Mouse (Mus musculus) intestine, postnatal 0 days (tissue): ENCODE results near the gene Ear10. TPM values are rescaled to one million over a fixed set of nuclear protein-coding genes. Genes with fewer than 3 reads are reported as not detected.
"Not testable (repeated sequence)": the region's sequence is repeated elsewhere in the genome, so short reads cannot be mapped to it uniquely, and the experiment has no call there.

ENCODE experiments used
- ATAC-seq: fragments of 200-750 bp; cut with Nextera tagmentation; 2 replicates; pipeline ENCODE4 v1.8.0; 2017; ENCODE audit warnings: mild to moderate bottlenecking, moderate TSS enrichment, moderate library complexity
- H3K27ac ChIP-seq: fragments of 300-500 bp; sonication (generic); 2 replicates; pipeline ENCODE4 v1.5.1; 2014; ENCODE audit warnings: mild to moderate bottlenecking, low read depth, low read length, moderate library complexity
- H3K27me3 ChIP-seq: fragments of 300-500 bp; sonication (generic); replicated peaks from 2 replicates; pipeline ENCODE4 v1.6.1; 2014; ENCODE audit warnings: low read length, mixed read lengths; ENCODE audit not compliant: control insufficient read depth, insufficient read depth
- H3K36me3 ChIP-seq: fragments of 300-500 bp; sonication (generic); 2 replicates; pipeline ENCODE4 v1.6.1; 2014; ENCODE audit warnings: mild to moderate bottlenecking, moderate library complexity; ENCODE audit not compliant: control insufficient read depth, insufficient read depth
- H3K4me1 ChIP-seq: fragments of 300-500 bp; sonication (generic); replicated peaks from 2 replicates; pipeline ENCODE4 v1.6.1; 2014; ENCODE audit warnings: antibody characterized with exemption, low read length, mixed read lengths; ENCODE audit not compliant: control insufficient read depth, insufficient read depth
- H3K4me2 ChIP-seq: fragments of 300-500 bp; sonication (generic); replicated peaks from 2 replicates; pipeline ENCODE4 v1.6.1; 2014; ENCODE audit warnings: low read depth, mild to moderate bottlenecking, moderate library complexity
- H3K4me3 ChIP-seq: fragments of 300-500 bp; sonication (generic); 2 replicates; pipeline ENCODE4 v1.5.1; 2014; ENCODE audit warnings: low read depth, low read length
- H3K9ac ChIP-seq: fragments of 300-500 bp; sonication (generic); 2 replicates; pipeline ENCODE4 v1.6.1; 2014; ENCODE audit warnings: mild to moderate bottlenecking, low read depth, low read length
- H3K9me3 ChIP-seq: fragments of 300-500 bp; sonication (generic); 2 replicates; pipeline ENCODE4 v1.6.1; 2016; ENCODE audit warnings: mixed run types; ENCODE audit not compliant: control insufficient read depth
- CTCF ChIP-seq: sonication (generic); IDR thresholded peaks from 2 replicates; pipeline ENCODE4 v1.5.1; 2016; ENCODE audit warnings: low read depth, mild to moderate bottlenecking, control low read depth, antibody characterized with exemption, moderate library complexity
- WGBS: fragments of 180-500 bp; shearing (Covaris S2); extraction: QIAGEN DNeasy Blood & Tissue Kit; methylation state at CpG from one replicate; pipeline ENCODE4 v1.1.7; 2014; 5-methylcytosine and 5-hydroxymethylcytosine counted together
- polyA plus RNA-seq: library from polyadenylated mRNA; unstranded; fragments of >200 nt; fragmentation: Nextera tagmentation; extraction: Ambion mirVana; gene quantifications from 2 replicates; pipeline ENCODE4 v1.2.1, GENCODE M21; 2015

Gene Ear10
- not detected in 2 replicates for polyA plus RNA-seq

DNA sequence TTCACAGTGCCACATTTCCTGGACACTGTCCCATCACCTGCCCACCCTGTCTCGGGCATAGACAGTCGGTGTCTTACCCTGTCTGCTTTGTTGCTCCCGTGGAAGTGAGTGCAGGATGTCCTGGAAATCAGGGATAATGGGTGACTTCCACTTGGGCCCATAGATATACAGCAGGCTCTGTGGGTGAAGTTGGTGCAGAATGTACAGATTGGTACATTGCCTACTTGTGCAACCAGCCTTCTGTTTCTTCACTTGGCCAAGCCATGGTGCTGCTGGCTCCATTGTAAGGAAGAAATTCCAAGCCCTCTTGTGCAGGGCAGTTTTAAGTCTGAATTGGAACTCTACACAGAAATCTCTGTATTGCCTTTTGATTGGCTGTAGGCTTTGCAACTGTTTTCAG, at the start of gene Ear10:
Ear10 (minus strand) TSS at position 101 of the 400 bp plus-strand sequence.
- not testable (repeated sequence) for H3K36me3 ChIP-seq, H3K9me3 ChIP-seq, H3K9ac ChIP-seq, H3K4me3 ChIP-seq, H3K27me3 ChIP-seq, ATAC-seq, H3K4me1 ChIP-seq, H3K27ac ChIP-seq, H3K4me2 ChIP-seq
- 93% methylated on average over 3 of the region's 3 CpGs for WGBS

DNA sequence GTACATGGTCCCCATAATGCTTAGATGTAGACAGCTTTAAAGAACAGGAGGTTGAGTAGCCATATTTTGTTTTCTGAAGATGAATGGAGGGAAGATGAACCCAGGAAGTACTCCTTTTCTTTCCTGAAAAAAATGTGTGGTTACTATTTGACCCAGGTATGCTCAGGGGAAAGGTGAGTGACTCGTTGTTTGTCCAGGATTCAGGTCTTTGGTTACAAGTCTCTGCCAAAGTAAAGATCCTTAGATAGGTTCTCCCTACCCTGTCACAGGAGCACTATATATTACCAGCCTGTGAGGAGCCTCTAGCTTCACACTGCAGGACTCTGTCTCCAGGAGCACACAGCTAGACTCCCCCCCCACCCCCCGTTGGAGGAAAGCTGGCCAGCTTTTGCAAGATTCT, 33.4 kb upstream of the Ear10 start, which contains the start of gene Ang5:
Ang5 (plus strand) TSS at position 301 of the 400 bp plus-strand sequence.
- H3K9me3 ChIP-seq, ATAC-seq, H3K27me3 ChIP-seq, H3K36me3 ChIP-seq, H3K4me1 ChIP-seq, H3K27ac ChIP-seq, H3K9ac ChIP-seq, H3K4me3 ChIP-seq, H3K4me2 ChIP-seq: not testable (repeated sequence)
- no CpG with 5 or more reads among the region's 2 CpGs for WGBS

DNA sequence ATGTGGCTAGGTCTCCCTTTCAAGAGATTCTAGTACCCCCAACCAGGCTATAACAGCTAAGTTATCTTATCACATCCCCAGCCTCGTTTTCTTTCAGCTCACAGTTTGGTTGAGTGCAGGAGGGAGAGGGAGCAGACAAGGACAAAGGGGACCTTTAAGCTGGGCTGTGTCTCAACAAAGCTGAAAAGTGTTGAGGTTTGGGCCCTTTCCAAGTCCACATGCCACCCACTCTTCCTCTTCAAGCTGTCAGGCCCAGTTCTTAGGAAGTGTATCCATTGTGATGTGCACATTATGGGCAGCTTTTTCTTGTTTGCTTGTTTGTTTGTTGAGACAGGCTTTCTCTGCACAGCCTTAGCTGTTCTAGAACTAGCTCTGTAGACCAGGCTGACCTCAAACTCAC, 31.7 kb upstream of the Ear10 start:
- not testable (repeated sequence) for H3K27me3 ChIP-seq, ATAC-seq, H3K9me3 ChIP-seq, H3K36me3 ChIP-seq, H3K4me2 ChIP-seq, H3K9ac ChIP-seq, H3K27ac ChIP-seq, H3K4me1 ChIP-seq, H3K4me3 ChIP-seq
- no CpG with 5 or more reads among the region's 1 CpGs for WGBS

DNA sequence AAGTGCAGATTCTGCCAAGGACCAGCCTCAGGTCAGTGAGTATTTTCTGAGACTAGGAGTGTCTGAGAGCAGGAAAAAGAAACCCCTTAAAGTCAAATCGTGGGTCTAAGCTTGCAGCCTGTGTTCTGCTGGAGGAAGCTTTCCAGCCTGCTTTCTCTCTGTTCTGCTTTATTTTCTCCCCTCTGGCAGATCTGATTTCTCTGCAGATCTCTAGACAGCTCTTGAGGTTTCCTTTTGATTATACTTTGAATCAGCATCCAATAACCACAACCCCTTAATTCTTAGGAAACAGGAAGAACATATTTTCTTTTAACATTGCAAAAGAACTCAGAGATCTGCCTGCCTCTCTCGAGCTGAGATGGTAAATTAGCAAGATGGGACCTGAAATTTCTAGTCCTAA, 30.0 kb upstream of the Ear10 start:
- not testable (repeated sequence) for H3K36me3 ChIP-seq, H3K4me1 ChIP-seq, H3K9ac ChIP-seq, H3K27ac ChIP-seq, H3K27me3 ChIP-seq, H3K4me3 ChIP-seq, H3K9me3 ChIP-seq, ATAC-seq, H3K4me2 ChIP-seq
- 46% methylated on average over 2 of the region's 2 CpGs for WGBS

DNA sequence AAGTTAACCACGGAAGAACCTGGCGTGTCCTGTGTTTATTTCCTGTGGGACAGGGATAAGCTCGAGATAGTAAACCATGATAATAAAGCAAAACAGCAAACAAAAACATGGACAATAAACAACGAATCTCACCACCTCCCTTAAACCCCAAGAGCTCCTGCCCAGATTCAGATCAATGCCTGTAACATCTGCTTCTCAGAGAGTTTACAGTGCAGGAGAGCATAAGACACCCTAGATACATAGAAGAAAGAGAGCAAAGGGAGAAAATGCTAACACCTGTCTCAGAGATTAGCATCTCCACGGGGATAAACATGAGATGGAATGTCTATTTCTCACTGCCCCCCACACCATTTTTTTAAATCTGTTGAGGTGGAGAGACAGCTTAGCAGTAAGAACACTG, 10.0 kb upstream of the Ear10 start:
- not testable (repeated sequence) for ATAC-seq, H3K9me3 ChIP-seq
- WGBS, result 45% methylated on average over 5 of the region's 5 CpGs

DNA sequence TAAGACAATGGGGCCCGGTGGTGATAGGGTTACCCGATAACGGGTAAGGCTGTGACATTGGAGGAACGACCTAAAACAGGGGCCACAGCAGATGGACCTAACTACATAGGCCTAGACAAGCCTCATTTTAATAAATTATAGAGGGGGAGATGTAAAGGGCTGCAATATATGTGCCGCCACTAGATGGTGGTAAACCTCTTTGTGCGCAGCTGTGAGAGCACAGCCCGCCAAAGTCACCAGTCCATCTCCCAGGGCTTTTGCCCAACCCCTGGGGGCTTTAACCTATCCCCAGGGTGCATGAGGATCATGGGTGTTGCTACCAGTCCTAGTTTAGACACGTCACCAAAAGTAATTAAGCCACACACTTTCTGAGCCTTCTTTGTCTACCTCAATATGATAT, 9.6 kb upstream of the Ear10 start:
- not testable (repeated sequence) for H3K4me3 ChIP-seq, H3K36me3 ChIP-seq, H3K4me2 ChIP-seq, H3K27me3 ChIP-seq, H3K4me1 ChIP-seq, H3K9me3 ChIP-seq, H3K27ac ChIP-seq, ATAC-seq, H3K9ac ChIP-seq
- TF ChIP-seq CTCF, result peak; percentile 76
- 20% methylated on average over 8 of the region's 8 CpGs for WGBS

More for the DNA sequence above, 10.0 kb upstream of the Ear10 start:
- not testable (repeated sequence) for H3K36me3 ChIP-seq, H3K27me3 ChIP-seq, H3K4me3 ChIP-seq, H3K4me1 ChIP-seq, H3K9ac ChIP-seq, H3K4me2 ChIP-seq, H3K27ac ChIP-seq

DNA sequence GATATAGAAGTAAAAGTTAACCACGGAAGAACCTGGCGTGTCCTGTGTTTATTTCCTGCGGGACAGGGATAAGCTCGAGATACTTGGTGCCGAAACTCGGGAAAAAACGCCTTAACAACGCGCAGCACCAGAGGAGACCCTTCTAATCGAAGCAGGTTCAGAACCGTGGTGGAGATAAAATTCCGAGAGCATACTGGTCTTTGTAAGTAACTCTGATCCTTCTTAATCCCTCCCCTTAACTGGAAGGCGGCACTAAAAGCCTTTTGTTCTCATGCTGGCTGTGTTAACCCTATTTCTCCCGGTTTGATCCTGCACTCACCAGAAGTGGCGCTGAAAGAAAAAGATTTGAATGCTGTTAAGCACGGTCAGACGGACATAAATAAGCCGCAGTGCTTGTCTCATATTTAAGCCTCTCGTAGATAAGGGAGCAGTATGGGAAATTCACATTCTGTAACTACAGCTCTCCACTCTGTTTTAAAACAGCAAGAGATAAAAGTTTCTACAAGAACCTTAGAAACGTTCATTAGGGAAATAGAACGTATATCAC, 2.1 kb upstream of the Ear10 start:
- H3K4me2 ChIP-seq, result peak overlapping the region; percentile 67
- peak; percentile 64; the same call in 1 of the 2 replicates for ATAC-seq
- not testable (repeated sequence) for H3K9me3 ChIP-seq, H3K4me1 ChIP-seq, H3K36me3 ChIP-seq, H3K27me3 ChIP-seq
- peak overlapping the region; percentile 48 for H3K9ac ChIP-seq
- WGBS, result 5% methylated on average over 21 of the region's 21 CpGs
- H3K4me3 ChIP-seq, result peak overlapping the region; percentile 56
- peak overlapping the region; percentile 21; the same call in 1 of the 2 replicates for H3K27ac ChIP-seq
